Mouse (Mus musculus) gastrocnemius, adult 18-20 months (tissue): ENCODE data around the gene Atp11b. TPM values are rescaled to one million over a fixed set of nuclear protein-coding genes. Genes with fewer than 3 reads are reported as not detected.

Experiments used
- DNase-seq: peaks from one replicate; pipeline ENCODE4 v3.0.0; 2021; ENCODE audit warnings: low spot score
- total RNA-seq, 2 experiments: library from RNA; stranded (reverse); gene quantifications; 2 replicates each; pipeline ENCODE4 v1.2.3; 2021

Gene Atp11b
- total RNA-seq, 2 experiments from 2014 or later = 12.1 TPM

- no peak for DNase-seq
Observed at GRCm38 (mm10) chr3:35764637-35765617, 11.0 kb downstream of the Atp11b start.

- DNase-seq = no peak
Observed at GRCm38 (mm10) chr3:35779748-35780147, 25.8 kb downstream of the Atp11b start.

GRCm38 (mm10) chr3:35802040-35802439 is 48.1 kb downstream of the Atp11b start:
- DNase-seq = no peak

- no peak for DNase-seq
Observed at GRCm38 (mm10) chr3:35819887-35820286, 66.0 kb downstream of the Atp11b start.

- DNase-seq = no peak
Observed at GRCm38 (mm10) chr3:35822036-35822435, 68.1 kb downstream of the Atp11b start.

- DNase-seq = no peak
Observed at GRCm38 (mm10) chr3:35849326-35849725, 95.4 kb downstream of the Atp11b start.

- no peak for DNase-seq
Observed at GRCm38 (mm10) chr3:35883267-35883666, 129.4 kb downstream of the Atp11b start.

- no peak for DNase-seq
Observed at GRCm38 (mm10) chr3:35889531-35889930, 135.6 kb downstream of the Atp11b start.

GRCm38 (mm10) chr3:35891123-35891522 is 137.2 kb downstream of the Atp11b start:
- no peak for DNase-seq

GRCm38 (mm10) chr3:35893156-35893555 is 139.2 kb downstream of the Atp11b start:
- no peak for DNase-seq

GRCm38 (mm10) chr3:35897900-35898299 is 144.0 kb downstream of the Atp11b start:
- DNase-seq = no peak

- no peak for DNase-seq
Observed at GRCm38 (mm10) chr3:35899109-35899508, 145.2 kb downstream of the Atp11b start.

GRCm38 (mm10) chr3:35900555-35901204 is 146.8 kb downstream of the Atp11b start:
- DNase-seq = no peak

Other genes with a start within 250 kb of the Atp11b start
- gene Dcun1d1, start 183.3 kb downstream of the Atp11b start, total RNA-seq = 10 to 100 TPM; 71.4 to 86.1 TPM
- 10 to 100 TPM; 34.3 to 35.3 TPM for gene Mccc1, start 246.6 kb downstream of the Atp11b start, total RNA-seq